28 mouse cellular contexts compared by ENCODE assay signal in genomic region chr14:51895071-51895470, GRCm38 (mm10). TPM values are rescaled to one million over a fixed set of nuclear protein-coding genes. Genes with fewer than 3 reads are reported as not detected.
DNase-seq lines count a peak whose midpoint lies in the region; ATAC-seq lines count a peak whose summit lies in the region.
"Had no signal": no experiment of that assay in that cellular context is flagged by ENCODE, and none has a peak within 500 bp of the region (broad histone marks: within the 10 kb centered on the region; RNA-seq: fewer than 3 reads in every experiment).

No protein-coding gene starts in this region.

- no peak overlapping the region for H3K4me2 ChIP-seq in embryonic facial prominence, embryonic 14.5 days (ENCODE audit: low read depth, low read length)
- no peak overlapping the region for H3K4me2 ChIP-seq in heart, embryonic 11.5 days
- no peak overlapping the region for H3K4me2 ChIP-seq in midbrain, embryonic 15.5 days
- H3K4me2 ChIP-seq in midbrain, embryonic 16.5 days (ENCODE audit: low read length): no peak overlapping the region
- H3K4me2 ChIP-seq: embryonic facial prominence, embryonic 13.5 days; heart, embryonic 15.5 days had no signal

- H3K9me3 ChIP-seq in embryonic facial prominence, embryonic 14.5 days (ENCODE audit: control insufficient read depth, low read length): no peaks in the 10 kb centered on the region
- no peaks in the 10 kb centered on the region for H3K9me3 ChIP-seq in embryonic facial prominence, embryonic 10.5 days
- H3K9me3 ChIP-seq in heart, embryonic 11.5 days (replicated peaks; ENCODE audit: control insufficient read depth, low read length): no peaks in the 10 kb centered on the region
- no peaks in the 10 kb centered on the region for H3K9me3 ChIP-seq in midbrain, embryonic 15.5 days
- H3K9me3 ChIP-seq in midbrain, embryonic 16.5 days (replicated peaks; ENCODE audit: control insufficient read depth, low read length, poor library complexity, severe bottlenecking): no peaks in the 10 kb centered on the region
- H3K9me3 ChIP-seq: embryonic facial prominence, embryonic 13.5 days; heart, embryonic 10.5 days; heart, embryonic 15.5 days; hindbrain, embryonic 10.5 days had no signal

- intact Hi-C loops in heart, postnatal 14 days (cut with DNase I): no loop called here

- DNase-seq in embryonic facial prominence, embryonic 14.5 days (ENCODE audit: low spot score): no peak
- DNase-seq in embryonic facial prominence, embryonic 10.5 days (ENCODE audit: low spot score): no peak
- no peak for DNase-seq in heart, postnatal 14 days
- DNase-seq: adrenal gland, postnatal 14 days; B cell, adult 2 months; cerebellum, adult 11-12 months; cerebellum, adult 9-10 months; cerebellum, postnatal 25 days; gastrocnemius, adult 2 months; gastrocnemius, postnatal 25 days had no signal

- peaks cover 19% of the 10 kb centered on the region for H3K36me3 ChIP-seq in embryonic facial prominence, embryonic 14.5 days (ENCODE audit: control insufficient read depth, insufficient read depth, low read length)
- H3K36me3 ChIP-seq in embryonic facial prominence, embryonic 10.5 days (replicated peaks): peaks cover 26% of the 10 kb centered on the region
- peaks cover 19% of the 10 kb centered on the region for H3K36me3 ChIP-seq in heart, embryonic 11.5 days (ENCODE audit: control insufficient read depth, insufficient read depth, low read length)
- peaks cover 37% of the 10 kb centered on the region for H3K36me3 ChIP-seq in midbrain, embryonic 15.5 days (replicated peaks)
- H3K36me3 ChIP-seq in midbrain, embryonic 16.5 days (ENCODE audit: control insufficient read depth, insufficient read depth, low read length): peaks cover 26% of the 10 kb centered on the region

- H3K9ac ChIP-seq in embryonic facial prominence, embryonic 14.5 days (ENCODE audit: low read depth, low read length): 0 out of 2 replicates have a peak overlapping the region, but pooled peaks have one; percentile 25
- H3K9ac ChIP-seq in heart, embryonic 11.5 days (ENCODE audit: low read depth, low read length): 0 out of 2 replicates have a peak overlapping the region, but pooled peaks have one; percentile 28
- no peak overlapping the region for H3K9ac ChIP-seq in midbrain, embryonic 15.5 days
- no peak overlapping the region for H3K9ac ChIP-seq in midbrain, embryonic 16.5 days (ENCODE audit: low read depth, low read length)
- H3K9ac ChIP-seq: embryonic facial prominence, embryonic 13.5 days; heart, embryonic 15.5 days had no signal

- no peak overlapping the region for H3K4me3 ChIP-seq in embryonic facial prominence, embryonic 14.5 days (ENCODE audit: low read depth, low read length)
- no peak overlapping the region for H3K4me3 ChIP-seq in embryonic facial prominence, embryonic 10.5 days
- no peak overlapping the region for H3K4me3 ChIP-seq in heart, embryonic 11.5 days (ENCODE audit: low read depth, low read length)
- no peak overlapping the region for H3K4me3 ChIP-seq in midbrain, embryonic 15.5 days
- H3K4me3 ChIP-seq in midbrain, embryonic 16.5 days (ENCODE audit: low read depth, low read length): no peak overlapping the region
- H3K4me3 ChIP-seq: embryonic facial prominence, embryonic 13.5 days; gastrocnemius, adult 2 months; heart, embryonic 10.5 days; heart, embryonic 15.5 days; hindbrain, embryonic 10.5 days had no signal

- 77% methylated on average over 14 of the region's 14 CpGs for WGBS in embryonic facial prominence, embryonic 14.5 days
- 77% methylated on average over 14 of the region's 14 CpGs for WGBS in embryonic facial prominence, embryonic 10.5 days
- 75% methylated on average over 14 of the region's 14 CpGs for WGBS in heart, embryonic 11.5 days (ENCODE audit: insufficient replicate concordance)
- 83% methylated on average over 14 of the region's 14 CpGs for WGBS in midbrain, embryonic 15.5 days
- WGBS in midbrain, embryonic 16.5 days: 77% methylated on average over 14 of the region's 14 CpGs

- no peak for ATAC-seq in embryonic facial prominence, embryonic 14.5 days (ENCODE audit: low read depth)
- ATAC-seq in heart, embryonic 11.5 days (replicated peaks; ENCODE audit: insufficient number of reproducible peaks, low FRiP score, low TSS enrichment): no peak
- 0 out of 2 replicates have a peak, but pooled peaks have one; percentile 8 for ATAC-seq in midbrain, embryonic 15.5 days (replicated peaks)
- no peak for ATAC-seq in midbrain, embryonic 16.5 days
- 0 out of 2 replicates have a peak, but pooled peaks have one; percentile 30 for ATAC-seq in erythroid progenitor cell, adult 5-6 weeks (replicated peaks; ENCODE audit: low FRiP score, poor library complexity, severe bottlenecking)
- ATAC-seq: activated CD4-positive, CD25-positive, alpha-beta regulatory T cell, adult 4 months; hindbrain, embryonic 16.5 days; inflammation-experienced regulatory T-cells, adult 6 months; Patski had no signal

- H3K27me3 ChIP-seq in embryonic facial prominence, embryonic 14.5 days (replicated peaks; ENCODE audit: control insufficient read depth, insufficient read depth, low read length): no peaks in the 10 kb centered on the region
- H3K27me3 ChIP-seq in embryonic facial prominence, embryonic 10.5 days (replicated peaks; ENCODE audit: low read depth, poor library complexity, severe bottlenecking): no peaks in the 10 kb centered on the region
- no peaks in the 10 kb centered on the region for H3K27me3 ChIP-seq in heart, embryonic 11.5 days (ENCODE audit: control insufficient read depth, insufficient read depth, low read length)
- H3K27me3 ChIP-seq in midbrain, embryonic 15.5 days (replicated peaks): no peaks in the 10 kb centered on the region
- no peaks in the 10 kb centered on the region for H3K27me3 ChIP-seq in midbrain, embryonic 16.5 days (ENCODE audit: control insufficient read depth, insufficient read depth, low read depth, low read length)
- H3K27me3 ChIP-seq: embryonic facial prominence, embryonic 13.5 days; heart, embryonic 15.5 days; Patski had no signal

- no peaks in the 10 kb centered on the region for H3K4me1 ChIP-seq in embryonic facial prominence, embryonic 14.5 days (ENCODE audit: control insufficient read depth, insufficient read depth, low read length)
- peaks cover 9% of the 10 kb centered on the region; the same call in 1 of the 2 replicates for H3K4me1 ChIP-seq in embryonic facial prominence, embryonic 10.5 days
- H3K4me1 ChIP-seq in heart, embryonic 11.5 days (ENCODE audit: control insufficient read depth, insufficient read depth, low read length): peaks cover 16% of the 10 kb centered on the region
- no peaks in the 10 kb centered on the region for H3K4me1 ChIP-seq in midbrain, embryonic 15.5 days
- H3K4me1 ChIP-seq in midbrain, embryonic 16.5 days (ENCODE audit: control insufficient read depth, insufficient read depth, low read length): no peaks in the 10 kb centered on the region

- H3K27ac ChIP-seq in embryonic facial prominence, embryonic 14.5 days (replicated peaks; ENCODE audit: low read depth, low read length): no peak overlapping the region
- H3K27ac ChIP-seq in embryonic facial prominence, embryonic 10.5 days (replicated peaks): no peak overlapping the region
- no peak overlapping the region for H3K27ac ChIP-seq in heart, embryonic 11.5 days (ENCODE audit: low read depth, low read length)
- no peak overlapping the region for H3K27ac ChIP-seq in midbrain, embryonic 15.5 days
- H3K27ac ChIP-seq in midbrain, embryonic 16.5 days (ENCODE audit: low read length): no peak overlapping the region
- H3K27ac ChIP-seq: embryonic facial prominence, embryonic 13.5 days; gastrocnemius, adult 2 months; heart, embryonic 10.5 days; heart, embryonic 15.5 days; hindbrain, embryonic 10.5 days had no signal

RNA-seq across cellular contexts. Expression of gene Slc39a2, which starts 2.4 kb away (rescaled TPM):
- polyA plus RNA-seq in embryonic facial prominence, embryonic 14.5 days (2014; fragmentation: Nextera tagmentation; extraction: Ambion mirVana): 1.3 and 1.5 TPM in 2 replicates
- polyA plus RNA-seq in embryonic facial prominence, embryonic 10.5 days (2016; fragmentation: Nextera tagmentation; extraction: Ambion mirVana): 0.60 and 0.62 TPM in 2 replicates
- polyA plus RNA-seq in heart, embryonic 11.5 days (2014; fragmentation: Nextera tagmentation; extraction: Ambion mirVana): 0.17 and 0.31 TPM in 2 replicates
- total RNA-seq in heart, postnatal 14 days (2021): under 1 TPM; 0.29 to 0.44 TPM
- polyA plus RNA-seq in midbrain, embryonic 15.5 days (2015; fragmentation: Nextera tagmentation; extraction: Ambion mirVana): 2.4 and 3.0 TPM in 2 replicates
- polyA plus RNA-seq in midbrain, embryonic 16.5 days (2015; fragmentation: Nextera tagmentation; extraction: Ambion mirVana): 2.2 and 3.1 TPM in 2 replicates
- 2.1 TPM in 1 of 2 replicates, not detected in the other for total RNA-seq in erythroid progenitor cell, adult 5-6 weeks (2015; ENCODE audit: low replicate concordance)
- total RNA-seq in erythroid progenitor cell, adult 5-6 weeks (2017; ENCODE audit: low replicate concordance): not detected in 2 replicates

RNA-seq across cellular contexts. Expression of gene Mettl17, which starts 10.4 kb away (rescaled TPM):
- 30.6 and 36.5 TPM in 2 replicates for polyA plus RNA-seq in embryonic facial prominence, embryonic 14.5 days (2014; fragmentation: Nextera tagmentation; extraction: Ambion mirVana)
- 52.4 and 53.0 TPM in 2 replicates for polyA plus RNA-seq in embryonic facial prominence, embryonic 10.5 days (2016; fragmentation: Nextera tagmentation; extraction: Ambion mirVana)
- polyA plus RNA-seq in heart, embryonic 11.5 days (2014; fragmentation: Nextera tagmentation; extraction: Ambion mirVana): 41.9 and 46.9 TPM in 2 replicates
- total RNA-seq in heart, postnatal 14 days (2021): 10 to 100 TPM; 18.6 to 30.2 TPM
- polyA plus RNA-seq in midbrain, embryonic 15.5 days (2015; fragmentation: Nextera tagmentation; extraction: Ambion mirVana): 99.3 and 100 TPM in 2 replicates
- polyA plus RNA-seq in midbrain, embryonic 16.5 days (2015; fragmentation: Nextera tagmentation; extraction: Ambion mirVana): 86.5 and 92.0 TPM in 2 replicates
- 1.7 and 4.3 TPM in 2 replicates for total RNA-seq in erythroid progenitor cell, adult 5-6 weeks (2015; ENCODE audit: low replicate concordance)
- total RNA-seq in erythroid progenitor cell, adult 5-6 weeks (2017; ENCODE audit: low replicate concordance): 11.3 TPM in 1 of 2 replicates, not detected in the other

RNA-seq across cellular contexts. Expression of gene Ndrg2, which starts 18.9 kb away (rescaled TPM):
- polyA plus RNA-seq in embryonic facial prominence, embryonic 14.5 days (2014; fragmentation: Nextera tagmentation; extraction: Ambion mirVana): 47.5 and 57.5 TPM in 2 replicates
- polyA plus RNA-seq in embryonic facial prominence, embryonic 10.5 days (2016; fragmentation: Nextera tagmentation; extraction: Ambion mirVana): 15.4 and 16.6 TPM in 2 replicates
- 115 and 145 TPM in 2 replicates for polyA plus RNA-seq in heart, embryonic 11.5 days (2014; fragmentation: Nextera tagmentation; extraction: Ambion mirVana)
- total RNA-seq in heart, postnatal 14 days (2021): 1,000 to 10,000 TPM in 1 of 2 experiments, 100 to 1,000 TPM in 1; 982 to 1,030 TPM
- polyA plus RNA-seq in midbrain, embryonic 15.5 days (2015; fragmentation: Nextera tagmentation; extraction: Ambion mirVana): 170 and 196 TPM in 2 replicates
- polyA plus RNA-seq in midbrain, embryonic 16.5 days (2015; fragmentation: Nextera tagmentation; extraction: Ambion mirVana): 196 and 269 TPM in 2 replicates
- total RNA-seq in erythroid progenitor cell, adult 5-6 weeks (2015; ENCODE audit: low replicate concordance): 18.4 TPM in 1 of 2 replicates, not detected in the other
- total RNA-seq in erythroid progenitor cell, adult 5-6 weeks (2017; ENCODE audit: low replicate concordance): 5.9 and 9.2 TPM in 2 replicates

RNA-seq across cellular contexts. Expression of gene Tppp2, which starts 23.2 kb away (rescaled TPM):
- not detected in 2 replicates for polyA plus RNA-seq in embryonic facial prominence, embryonic 14.5 days (2014; fragmentation: Nextera tagmentation; extraction: Ambion mirVana)
- polyA plus RNA-seq in embryonic facial prominence, embryonic 10.5 days (2016; fragmentation: Nextera tagmentation; extraction: Ambion mirVana): not detected in 2 replicates
- not detected in 2 replicates for polyA plus RNA-seq in heart, embryonic 11.5 days (2014; fragmentation: Nextera tagmentation; extraction: Ambion mirVana)
- total RNA-seq in heart, postnatal 14 days (2021): not detected
- not detected in 2 replicates for polyA plus RNA-seq in midbrain, embryonic 15.5 days (2015; fragmentation: Nextera tagmentation; extraction: Ambion mirVana)
- not detected in 2 replicates for polyA plus RNA-seq in midbrain, embryonic 16.5 days (2015; fragmentation: Nextera tagmentation; extraction: Ambion mirVana)
- total RNA-seq in erythroid progenitor cell, adult 5-6 weeks (2015; ENCODE audit: low replicate concordance): not detected in 2 replicates
- not detected in 2 replicates for total RNA-seq in erythroid progenitor cell, adult 5-6 weeks (2017; ENCODE audit: low replicate concordance)
- total RNA-seq: adrenal gland, adult 18-20 months; adrenal gland, postnatal 14 days; granulocyte monocyte progenitor cell, adult 5-6 weeks; heart, postnatal 25 days had no signal
- polyA plus RNA-seq: activated CD4-positive, CD25-positive, alpha-beta regulatory T cell, adult 4 months; CD4-positive, CD25-positive, alpha-beta regulatory T cell, adult 4 months; cortical plate, adult 2 months; embryonic facial prominence, embryonic 13.5 days; forebrain, embryonic 11.5 days; heart, embryonic 10.5 days; heart, embryonic 15.5 days; hindbrain, embryonic 10.5 days; hindbrain, embryonic 16.5 days; inflammation-experienced regulatory T-cells, adult 6 months; Patski had no signal

RNA-seq across cellular contexts. Expression of gene Rnase13, which starts 27.5 kb away (rescaled TPM):
- polyA plus RNA-seq in embryonic facial prominence, embryonic 14.5 days (2014; fragmentation: Nextera tagmentation; extraction: Ambion mirVana): not detected in 2 replicates
- polyA plus RNA-seq in embryonic facial prominence, embryonic 10.5 days (2016; fragmentation: Nextera tagmentation; extraction: Ambion mirVana): not detected in 2 replicates
- not detected in 2 replicates for polyA plus RNA-seq in heart, embryonic 11.5 days (2014; fragmentation: Nextera tagmentation; extraction: Ambion mirVana)
- not detected for total RNA-seq in heart, postnatal 14 days (2021)
- not detected in 2 replicates for polyA plus RNA-seq in midbrain, embryonic 15.5 days (2015; fragmentation: Nextera tagmentation; extraction: Ambion mirVana)
- polyA plus RNA-seq in midbrain, embryonic 16.5 days (2015; fragmentation: Nextera tagmentation; extraction: Ambion mirVana): not detected in 2 replicates
- not detected in 2 replicates for total RNA-seq in erythroid progenitor cell, adult 5-6 weeks (2015; ENCODE audit: low replicate concordance)
- not detected in 2 replicates for total RNA-seq in erythroid progenitor cell, adult 5-6 weeks (2017; ENCODE audit: low replicate concordance)
- total RNA-seq: adrenal gland, adult 18-20 months; adrenal gland, postnatal 14 days; gastrocnemius, adult 2 months; gastrocnemius, postnatal 25 days; granulocyte monocyte progenitor cell, adult 5-6 weeks; heart, postnatal 25 days had no signal
- polyA plus RNA-seq: activated CD4-positive, CD25-positive, alpha-beta regulatory T cell, adult 4 months; CD4-positive, CD25-positive, alpha-beta regulatory T cell, adult 4 months; embryonic facial prominence, embryonic 13.5 days; forebrain, embryonic 11.5 days; heart, embryonic 10.5 days; heart, embryonic 15.5 days; hindbrain, embryonic 10.5 days; hindbrain, embryonic 16.5 days; inflammation-experienced regulatory T-cells, adult 6 months; Patski had no signal

Comparison
In these comparisons a context has a peak if more than half of its experiments do, and no peak if none do; other contexts are left out.
1. ATAC-seq: peak in midbrain, embryonic 15.5 days (single experiment) and erythroid progenitor cell, adult 5-6 weeks (single experiment); none in embryonic facial prominence, embryonic 14.5 days (single experiment), heart, embryonic 11.5 days (single experiment) and midbrain, embryonic 16.5 days (single experiment).
2. H3K9ac ChIP-seq: peak in embryonic facial prominence, embryonic 14.5 days (single experiment) and heart, embryonic 11.5 days (single experiment); none in midbrain, embryonic 15.5 days (single experiment) and midbrain, embryonic 16.5 days (single experiment).